Mouse (Mus musculus) midbrain, embryonic 15.5 days (tissue): ENCODE data around the gene St8sia4. TPM values are rescaled to one million over a fixed set of nuclear protein-coding genes. Genes with fewer than 3 reads are reported as not detected.
A peak's percentile ranks its signal among the peaks of the same experiment; 100 is the strongest.

Experiments
- ATAC-seq: fragments of 200-750 bp; cut with Nextera tagmentation; replicated peaks from 2 replicates; pipeline ENCODE4 v1.8.0; 2017; ENCODE audit warnings: moderate TSS enrichment
- H3K27ac ChIP-seq: fragments of 300-500 bp; sonication (generic); 2 replicates; pipeline ENCODE4 v1.5.1; 2015; ENCODE audit warnings: mild to moderate bottlenecking, inconsistent platforms
- H3K27me3 ChIP-seq: fragments of 300-500 bp; sonication (generic); replicated peaks from 2 replicates; pipeline ENCODE4 v1.6.1; 2015; ENCODE audit warnings: inconsistent platforms
- H3K36me3 ChIP-seq: fragments of 300-500 bp; sonication (generic); replicated peaks from 2 replicates; pipeline ENCODE4 v1.6.1; 2015; ENCODE audit warnings: inconsistent platforms
- H3K4me1 ChIP-seq: fragments of 300-500 bp; sonication (generic); 2 replicates; pipeline ENCODE4 v1.6.1; 2015; ENCODE audit warnings: inconsistent platforms
- H3K4me2 ChIP-seq: fragments of 300-500 bp; sonication (generic); 2 replicates; pipeline ENCODE4 v1.6.1; 2015; ENCODE audit warnings: inconsistent platforms, mild to moderate bottlenecking, moderate library complexity
- H3K4me3 ChIP-seq: fragments of 300-500 bp; sonication (generic); 2 replicates; pipeline ENCODE4 v1.5.1; 2015; ENCODE audit warnings: mild to moderate bottlenecking, inconsistent platforms
- H3K9ac ChIP-seq: fragments of 300-500 bp; sonication (generic); 2 replicates; pipeline ENCODE4 v1.6.1; 2015; ENCODE audit warnings: mild to moderate bottlenecking, inconsistent platforms
- H3K9me3 ChIP-seq: fragments of 300-500 bp; sonication (generic); 2 replicates; pipeline ENCODE4 v1.6.1; 2016; ENCODE audit warnings: inconsistent platforms
- WGBS: fragments of 180-500 bp; shearing (Covaris S2); methylation state at CpG from one replicate; pipeline ENCODE4 v1.1.7; 2015; ENCODE audit warnings: mixed read lengths; 5-methylcytosine and 5-hydroxymethylcytosine counted together
- polyA plus RNA-seq: library from polyadenylated mRNA; unstranded; fragments of >200 nt; fragmentation: Nextera tagmentation; extraction: Ambion mirVana; gene quantifications from 2 replicates; pipeline ENCODE4 v1.2.1, GENCODE M21; 2015

Gene St8sia4
- polyA plus RNA-seq, 1 experiment from 2014 or later = 42.2 TPM

DNA sequence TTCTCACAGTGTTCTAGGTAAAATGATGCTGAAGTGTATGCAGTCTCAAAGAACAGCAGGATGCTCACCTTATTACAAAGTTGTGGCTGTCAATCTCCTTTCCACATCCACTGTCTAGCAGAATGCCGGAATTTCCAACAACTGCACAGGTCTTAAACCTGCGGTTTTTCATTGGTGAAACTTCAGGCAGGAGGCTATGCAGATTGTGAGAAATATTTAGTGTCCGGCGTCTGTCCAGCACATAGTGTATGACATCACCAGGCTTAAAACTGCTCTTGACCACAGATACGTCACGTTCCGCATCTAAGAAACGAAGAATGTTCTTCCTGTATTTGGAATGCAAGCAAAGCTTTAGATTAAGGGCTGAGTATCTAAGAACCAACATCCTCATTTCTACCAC is 13.9 kb downstream of the St8sia4 start:
- no peak for ATAC-seq
- H3K9me3 ChIP-seq = no peaks in the 10 kb centered on the region
- H3K4me1 ChIP-seq = no peaks in the 10 kb centered on the region
- no peak overlapping the region for H3K4me3 ChIP-seq
- H3K27me3 ChIP-seq = no peaks in the 10 kb centered on the region
- WGBS = 94% methylated on average over 8 of the region's 8 CpGs
- no peak overlapping the region for H3K27ac ChIP-seq
- no peak overlapping the region for H3K9ac ChIP-seq
- H3K36me3 ChIP-seq = 0 out of 2 replicates have a peak, but pooled peaks cover 4% of the 10 kb centered on the region
- H3K4me2 ChIP-seq = no peak overlapping the region

GRCm38 (mm10) chr1:95644292-95644691 is 23.1 kb downstream of the St8sia4 start:
- no peaks in the 10 kb centered on the region for H3K36me3 ChIP-seq
- H3K4me2 ChIP-seq = no peak overlapping the region
- no peak for ATAC-seq
- no peak overlapping the region for H3K9ac ChIP-seq
- no peaks in the 10 kb centered on the region for H3K4me1 ChIP-seq
- H3K27ac ChIP-seq = no peak overlapping the region
- 83% methylated on average over 2 of the region's 2 CpGs for WGBS
- H3K9me3 ChIP-seq = no peaks in the 10 kb centered on the region
- no peak overlapping the region for H3K4me3 ChIP-seq
- no peaks in the 10 kb centered on the region for H3K27me3 ChIP-seq

GRCm38 (mm10) chr1:95639001-95639400 is 28.4 kb downstream of the St8sia4 start:
- ATAC-seq = peak; percentile 78
- no peak overlapping the region for H3K9ac ChIP-seq
- H3K9me3 ChIP-seq = no peaks in the 10 kb centered on the region
- H3K4me3 ChIP-seq = no peak overlapping the region
- WGBS = 64% methylated on average over 3 of the region's 3 CpGs
- H3K4me2 ChIP-seq = no peak overlapping the region
- H3K27me3 ChIP-seq = no peaks in the 10 kb centered on the region
- no peak overlapping the region for H3K27ac ChIP-seq
- H3K4me1 ChIP-seq = no peaks in the 10 kb centered on the region
- H3K36me3 ChIP-seq = no peaks in the 10 kb centered on the region

- 0 out of 2 replicates have a peak, but pooled peaks cover 2% of the 10 kb centered on the region for H3K36me3 ChIP-seq
- H3K4me2 ChIP-seq = no peak overlapping the region
- no peaks in the 10 kb centered on the region for H3K27me3 ChIP-seq
- no peaks in the 10 kb centered on the region for H3K9me3 ChIP-seq
- H3K27ac ChIP-seq = no peak overlapping the region
- no peak overlapping the region for H3K9ac ChIP-seq
- 68% methylated on average over 5 of the region's 5 CpGs for WGBS
- ATAC-seq = no peak
- no peaks in the 10 kb centered on the region for H3K4me1 ChIP-seq
- H3K4me3 ChIP-seq = no peak overlapping the region
Observed at GRCm38 (mm10) chr1:95624376-95624775, 43.0 kb downstream of the St8sia4 start.

DNA sequence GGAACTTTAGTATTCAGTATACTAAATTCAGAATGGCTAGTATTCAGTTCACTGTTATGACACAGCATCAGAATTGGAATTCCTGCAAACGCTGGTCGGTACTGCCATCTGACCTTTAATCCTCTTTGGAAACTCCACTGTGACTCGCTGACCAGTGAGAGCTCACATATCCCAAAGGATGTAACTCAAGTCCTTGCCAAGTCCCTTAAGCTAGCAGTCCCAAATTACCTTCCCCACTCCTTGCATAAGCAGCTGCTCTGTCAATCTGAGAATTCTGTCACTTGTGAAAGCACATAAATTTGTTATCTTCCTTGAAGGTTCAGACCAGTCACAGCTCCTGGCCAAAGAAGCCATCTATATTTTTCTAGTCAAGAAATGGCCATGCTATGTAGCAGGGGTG is 48.7 kb downstream of the St8sia4 start:
- ATAC-seq = no peak
- 42% methylated on average over 3 of the region's 3 CpGs for WGBS
- Histone ChIP-seq H3K4me3 (no peak overlapping the region), H3K27me3 (no peaks in the 10 kb centered on the region), H3K27ac (no peak overlapping the region), H3K4me1 (no peaks in the 10 kb centered on the region), H3K4me2 (no peak overlapping the region), H3K9ac (no peak overlapping the region), H3K36me3 (no peaks in the 10 kb centered on the region), H3K9me3 (no peaks in the 10 kb centered on the region)

GRCm38 (mm10) chr1:95618125-95618524 is 49.2 kb downstream of the St8sia4 start:
- no peaks in the 10 kb centered on the region for H3K36me3 ChIP-seq
- no peak overlapping the region for H3K9ac ChIP-seq
- WGBS = 70% methylated on average over 3 of the region's 3 CpGs
- H3K4me2 ChIP-seq = no peak overlapping the region
- no peak overlapping the region for H3K27ac ChIP-seq
- H3K4me3 ChIP-seq = no peak overlapping the region
- no peaks in the 10 kb centered on the region for H3K4me1 ChIP-seq
- no peaks in the 10 kb centered on the region for H3K27me3 ChIP-seq
- no peaks in the 10 kb centered on the region for H3K9me3 ChIP-seq
- no peak for ATAC-seq

GRCm38 (mm10) chr1:95610017-95610416 is 57.4 kb downstream of the St8sia4 start:
- WGBS = 78% methylated on average over 2 of the region's 2 CpGs
- ATAC-seq = no peak

DNA sequence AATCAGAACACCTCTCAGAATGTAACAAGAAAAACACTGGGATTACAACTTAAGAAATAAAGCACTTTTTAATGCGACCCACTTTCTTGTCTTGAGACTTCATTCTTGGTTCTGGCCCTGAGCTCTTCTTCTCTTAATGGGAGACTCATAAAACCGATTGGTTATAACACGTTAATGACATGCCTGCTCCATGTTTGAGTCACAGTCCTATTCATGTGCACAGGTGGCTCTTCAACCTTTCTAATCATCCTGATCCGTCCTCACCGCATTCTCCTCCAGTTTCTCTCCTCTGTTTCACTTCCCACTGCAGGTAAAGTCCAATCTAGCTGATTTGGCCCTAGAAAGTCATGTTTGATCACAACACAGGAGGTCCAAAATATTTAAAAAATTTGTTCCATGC is 58.3 kb downstream of the St8sia4 start:
- Histone ChIP-seq H3K4me2 (no peak overlapping the region), H3K4me3 (no peak overlapping the region), H3K4me1 (no peaks in the 10 kb centered on the region), H3K9ac (no peak overlapping the region), H3K27ac (no peak overlapping the region), H3K9me3 (no peaks in the 10 kb centered on the region), H3K27me3 (no peaks in the 10 kb centered on the region), H3K36me3 (no peaks in the 10 kb centered on the region)
- 86% methylated on average over 5 of the region's 5 CpGs for WGBS
- no peak for ATAC-seq

More at GRCm38 (mm10) chr1:95610017-95610416, 57.4 kb downstream of the St8sia4 start:
- H3K36me3 ChIP-seq = no peaks in the 10 kb centered on the region
- H3K4me2 ChIP-seq = no peak overlapping the region
- H3K4me1 ChIP-seq = no peaks in the 10 kb centered on the region
- no peaks in the 10 kb centered on the region for H3K9me3 ChIP-seq
- no peak overlapping the region for H3K27ac ChIP-seq
- H3K4me3 ChIP-seq = no peak overlapping the region
- no peak overlapping the region for H3K9ac ChIP-seq
- no peaks in the 10 kb centered on the region for H3K27me3 ChIP-seq

DNA sequence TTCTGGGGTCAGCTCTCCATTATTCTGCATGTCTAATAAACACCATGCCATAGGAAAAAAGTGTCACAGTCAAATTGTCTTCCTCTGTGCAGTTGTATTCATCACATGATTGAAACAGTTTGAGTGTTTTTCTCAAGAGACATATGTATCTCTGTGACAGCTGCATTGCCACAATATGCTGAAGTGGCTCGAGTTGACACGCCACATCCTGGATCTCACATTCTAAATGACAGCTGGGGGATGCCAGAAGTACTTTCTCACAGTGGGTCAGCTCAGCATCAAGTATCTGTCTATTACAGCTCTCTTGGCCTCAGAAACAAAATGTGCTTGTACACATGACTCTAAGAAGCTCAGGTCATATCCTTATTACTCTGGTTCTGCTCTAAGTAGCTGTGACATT is 61.9 kb downstream of the St8sia4 start:
- ATAC-seq = no peak
- Histone ChIP-seq H3K9ac (no peak overlapping the region), H3K4me1 (no peaks in the 10 kb centered on the region), H3K27ac (no peak overlapping the region), H3K36me3 (no peaks in the 10 kb centered on the region), H3K9me3 (no peaks in the 10 kb centered on the region), H3K27me3 (no peaks in the 10 kb centered on the region), H3K4me3 (no peak overlapping the region), H3K4me2 (no peak overlapping the region)
- WGBS = 85% methylated on average over 2 of the region's 2 CpGs

DNA sequence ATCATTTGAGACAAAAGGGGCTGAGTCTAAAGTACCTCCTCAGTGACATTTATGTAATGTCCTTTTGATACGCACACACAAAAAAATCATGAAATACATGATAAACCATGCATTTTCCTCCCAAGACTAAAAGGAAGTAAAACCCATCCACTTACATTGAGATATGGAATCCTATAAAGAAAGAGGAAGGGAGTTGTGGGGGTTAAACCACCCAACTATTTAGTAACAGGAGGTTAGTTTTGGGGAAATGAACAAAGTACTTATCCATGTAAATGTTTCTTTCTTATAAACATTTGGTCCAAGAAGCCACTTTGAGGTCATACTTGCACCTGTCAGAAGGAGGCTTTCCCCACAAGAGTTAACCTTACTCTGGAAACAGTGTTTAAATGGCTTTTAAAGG is 69.3 kb downstream of the St8sia4 start:
- Histone ChIP-seq H3K36me3 (no peaks in the 10 kb centered on the region), H3K4me1 (no peaks in the 10 kb centered on the region), H3K4me3 (no peak overlapping the region), H3K9me3 (no peaks in the 10 kb centered on the region), H3K27me3 (no peaks in the 10 kb centered on the region), H3K4me2 (no peak overlapping the region), H3K9ac (no peak overlapping the region), H3K27ac (no peak overlapping the region)
- ATAC-seq = no peak
- WGBS = 97% methylated on average over 1 of the region's 1 CpGs

- Histone ChIP-seq H3K27ac (no peak overlapping the region), H3K9me3 (no peaks in the 10 kb centered on the region), H3K36me3 (no peaks in the 10 kb centered on the region), H3K4me1 (no peaks in the 10 kb centered on the region), H3K4me3 (no peak overlapping the region), H3K27me3 (no peaks in the 10 kb centered on the region), H3K9ac (no peak overlapping the region), H3K4me2 (no peak overlapping the region)
- 98% methylated on average over 1 of the region's 1 CpGs for WGBS
- no peak for ATAC-seq
Observed at GRCm38 (mm10) chr1:95596825-95597224, 70.5 kb downstream of the St8sia4 start.

GRCm38 (mm10) chr1:95591101-95591500 is 76.3 kb downstream of the St8sia4 start:
- Histone ChIP-seq H3K9ac (no peak overlapping the region), H3K27me3 (no peaks in the 10 kb centered on the region), H3K4me2 (no peak overlapping the region), H3K27ac (no peak overlapping the region), H3K9me3 (no peaks in the 10 kb centered on the region), H3K36me3 (0 out of 2 replicates have a peak, but pooled peaks cover 7% of the 10 kb centered on the region), H3K4me1 (no peaks in the 10 kb centered on the region), H3K4me3 (no peak overlapping the region)
- ATAC-seq = no peak
- WGBS = 90% methylated on average over 2 of the region's 2 CpGs

DNA sequence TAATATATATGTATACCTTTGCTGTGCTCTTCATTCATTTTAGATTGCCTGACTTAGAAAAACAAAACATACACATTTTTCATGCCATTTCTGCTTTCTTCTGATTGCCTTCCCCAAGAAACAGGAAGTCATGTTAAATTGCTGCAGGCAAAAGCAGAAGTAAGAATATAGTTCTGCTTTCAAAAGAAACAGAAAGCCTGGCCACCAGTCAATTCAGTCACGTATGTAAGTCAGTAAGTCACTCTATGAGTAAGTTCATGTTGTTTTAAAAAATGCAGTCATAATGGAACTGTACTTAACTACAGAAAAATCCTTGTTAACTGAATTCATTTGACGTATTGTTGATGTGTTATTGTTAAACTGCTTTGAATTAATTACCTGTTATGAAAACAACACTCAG is 77.3 kb downstream of the St8sia4 start:
- Histone ChIP-seq H3K36me3 (0 out of 2 replicates have a peak, but pooled peaks cover 7% of the 10 kb centered on the region), H3K4me1 (no peaks in the 10 kb centered on the region), H3K27ac (no peak overlapping the region), H3K4me2 (no peak overlapping the region), H3K27me3 (no peaks in the 10 kb centered on the region), H3K4me3 (no peak overlapping the region), H3K9me3 (no peaks in the 10 kb centered on the region), H3K9ac (no peak overlapping the region)
- no peak for ATAC-seq
- WGBS = 91% methylated on average over 2 of the region's 2 CpGs
